Mouse (Mus musculus): ENCODE results near the gene Ly6g6d. TPM values are rescaled to one million over a fixed set of nuclear protein-coding genes. Genes with fewer than 3 reads are reported as not detected.
A peak's percentile ranks its signal among the peaks of the same experiment; 100 is the strongest.

Ly6g6d gene
- polyA plus RNA-seq, 1 experiment from 2014 or later, result 0.57 TPM

- Histone ChIP-seq H3K4me1 (ENCODE audit: control insufficient read depth, insufficient read depth, low read length) (peaks cover 12% of the 10 kb centered on the region), H3K27me3 (ENCODE audit: control insufficient read depth, insufficient read depth, low read depth, low read length) (peaks cover 28% of the 10 kb centered on the region), H3K36me3 (ENCODE audit: control insufficient read depth, insufficient read depth, low read length) (peaks cover 5% of the 10 kb centered on the region; the same call in 1 of the 2 replicates), H3K27ac (ENCODE audit: low read length) (no peak within 1 kb of the TSS), H3K9ac (ENCODE audit: low read depth, low read length) (peak within 1 kb of the TSS; percentile 36; the same call in 1 of the 2 replicates), H3K4me2 (ENCODE audit: low read length) (peak within 1 kb of the TSS; percentile 52), H3K4me3 (ENCODE audit: low read depth, low read length) (peak within 1 kb of the TSS; percentile 18), H3K9me3 (replicated peaks; ENCODE audit: control insufficient read depth, low read length, poor library complexity, severe bottlenecking) (no peaks in the 10 kb centered on the region)
- ATAC-seq, result no peak
- WGBS, result 3% methylated on average over 48 of the region's 48 CpGs
Observed at GRCm38 (mm10) chr17:35064951-35065947, 12.6 kb downstream of the Ly6g6d start, which contains the start of gene Ly6g6c. TSS of gene Ly6g6c (plus strand) at chr17:35065388.

DNA sequence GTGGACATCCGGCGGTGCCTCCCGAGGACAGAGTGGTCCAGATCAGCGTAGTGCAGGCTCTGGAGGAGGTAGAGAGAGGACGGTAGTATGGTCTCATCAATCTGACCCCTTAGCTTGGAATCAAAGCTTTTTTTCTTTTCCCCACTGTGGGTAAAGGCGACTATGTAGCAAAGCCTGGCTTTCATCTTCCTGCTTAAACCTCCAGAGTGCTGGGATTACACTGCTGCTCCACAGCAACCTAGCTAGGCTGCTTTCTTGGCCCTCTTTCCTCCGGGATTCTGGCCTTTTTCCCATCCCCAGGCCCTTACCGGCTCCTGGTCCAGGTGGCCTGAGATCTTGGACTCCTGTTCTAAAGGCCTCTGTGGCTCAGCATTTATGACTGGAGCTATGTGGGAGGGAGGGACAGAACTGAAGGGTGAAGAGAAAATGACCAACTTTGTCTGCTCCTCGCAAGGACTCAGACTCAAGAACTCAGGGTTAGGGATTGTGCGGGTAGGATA lies 13.4 kb downstream of the Ly6g6d start:
- Histone ChIP-seq H3K4me3 (ENCODE audit: low read depth, low read length) (no peak overlapping the region), H3K4me2 (ENCODE audit: low read length) (no peak overlapping the region; the same call in 1 of the 2 replicates), H3K4me1 (ENCODE audit: control insufficient read depth, insufficient read depth, low read length) (peaks cover 16% of the 10 kb centered on the region), H3K36me3 (ENCODE audit: control insufficient read depth, insufficient read depth, low read length) (peaks cover 5% of the 10 kb centered on the region; the same call in 1 of the 2 replicates), H3K27ac (ENCODE audit: low read length) (no peak overlapping the region), H3K9me3 (replicated peaks; ENCODE audit: control insufficient read depth, low read length, poor library complexity, severe bottlenecking) (no peaks in the 10 kb centered on the region), H3K9ac (ENCODE audit: low read depth, low read length) (no peak overlapping the region), H3K27me3 (ENCODE audit: control insufficient read depth, insufficient read depth, low read depth, low read length) (peaks cover 28% of the 10 kb centered on the region)
- ATAC-seq, result no peak
- 29% methylated on average over 10 of the region's 10 CpGs for WGBS

- no peak for ATAC-seq
- H3K36me3 ChIP-seq (ENCODE audit: control insufficient read depth, insufficient read depth, low read length), result peaks cover 5% of the 10 kb centered on the region; the same call in 1 of the 2 replicates
- H3K27me3 ChIP-seq (ENCODE audit: control insufficient read depth, insufficient read depth, low read depth, low read length), result peaks cover 28% of the 10 kb centered on the region
- no peak overlapping the region for H3K4me2 ChIP-seq (ENCODE audit: low read length)
- H3K9ac ChIP-seq (ENCODE audit: low read depth, low read length), result no peak overlapping the region
- H3K9me3 ChIP-seq (replicated peaks; ENCODE audit: control insufficient read depth, low read length, poor library complexity, severe bottlenecking), result no peaks in the 10 kb centered on the region
- 90% methylated on average over 3 of the region's 3 CpGs for WGBS
- H3K27ac ChIP-seq (ENCODE audit: low read length), result no peak overlapping the region
- H3K4me1 ChIP-seq (ENCODE audit: control insufficient read depth, insufficient read depth, low read length), result peaks cover 19% of the 10 kb centered on the region
- no peak overlapping the region for H3K4me3 ChIP-seq (ENCODE audit: low read depth, low read length)
Observed at GRCm38 (mm10) chr17:35063466-35063865, 14.4 kb downstream of the Ly6g6d start.

GRCm38 (mm10) chr17:35061299-35061698 lies 16.6 kb downstream of the Ly6g6d start:
- Histone ChIP-seq H3K27me3 (ENCODE audit: control insufficient read depth, insufficient read depth, low read depth, low read length) (peaks cover 20% of the 10 kb centered on the region), H3K4me3 (ENCODE audit: low read depth, low read length) (no peak overlapping the region), H3K27ac (ENCODE audit: low read length) (no peak overlapping the region), H3K4me2 (ENCODE audit: low read length) (no peak overlapping the region), H3K36me3 (ENCODE audit: control insufficient read depth, insufficient read depth, low read length) (peaks cover 5% of the 10 kb centered on the region; the same call in 1 of the 2 replicates), H3K9ac (ENCODE audit: low read depth, low read length) (no peak overlapping the region), H3K4me1 (ENCODE audit: control insufficient read depth, insufficient read depth, low read length) (peaks cover 21% of the 10 kb centered on the region), H3K9me3 (replicated peaks; ENCODE audit: control insufficient read depth, low read length, poor library complexity, severe bottlenecking) (no peaks in the 10 kb centered on the region)
- WGBS, result 84% methylated on average over 7 of the region's 8 CpGs
- ATAC-seq, result no peak

- H3K9me3 ChIP-seq (replicated peaks; ENCODE audit: control insufficient read depth, low read length, poor library complexity, severe bottlenecking), result no peaks in the 10 kb centered on the region
- H3K9ac ChIP-seq (ENCODE audit: low read depth, low read length), result peak overlapping the region; percentile 76
- H3K36me3 ChIP-seq (ENCODE audit: control insufficient read depth, insufficient read depth, low read length), result peaks cover 5% of the 10 kb centered on the region; the same call in 1 of the 2 replicates
- H3K27me3 ChIP-seq (ENCODE audit: control insufficient read depth, insufficient read depth, low read depth, low read length), result peaks cover 19% of the 10 kb centered on the region
- no peak overlapping the region for H3K27ac ChIP-seq (ENCODE audit: low read length)
- peaks cover 21% of the 10 kb centered on the region for H3K4me1 ChIP-seq (ENCODE audit: control insufficient read depth, insufficient read depth, low read length)
- WGBS, result 66% methylated on average over 22 of the region's 22 CpGs
- peak overlapping the region; percentile 80; the same call in 1 of the 2 replicates for H3K4me3 ChIP-seq (ENCODE audit: low read depth, low read length)
- H3K4me2 ChIP-seq (ENCODE audit: low read length), result peak overlapping the region; percentile 94
- no peak for ATAC-seq
Observed at GRCm38 (mm10) chr17:35060737-35061297, 17.0 kb downstream of the Ly6g6d start.

GRCm38 (mm10) chr17:35060071-35060470 lies 17.8 kb downstream of the Ly6g6d start:
- peak overlapping the region; percentile 94 for H3K4me2 ChIP-seq (ENCODE audit: low read length)
- peaks cover 19% of the 10 kb centered on the region for H3K4me1 ChIP-seq (ENCODE audit: control insufficient read depth, insufficient read depth, low read length)
- peaks cover 5% of the 10 kb centered on the region; the same call in 1 of the 2 replicates for H3K36me3 ChIP-seq (ENCODE audit: control insufficient read depth, insufficient read depth, low read length)
- peak overlapping the region; percentile 76 for H3K9ac ChIP-seq (ENCODE audit: low read depth, low read length)
- WGBS, result 16% methylated on average over 14 of the region's 14 CpGs
- no peak overlapping the region for H3K27ac ChIP-seq (ENCODE audit: low read length)
- ATAC-seq, result peak; percentile 2; the same call in 1 of the 2 replicates
- peaks cover 16% of the 10 kb centered on the region for H3K27me3 ChIP-seq (ENCODE audit: control insufficient read depth, insufficient read depth, low read depth, low read length)
- peak overlapping the region; percentile 80 for H3K4me3 ChIP-seq (ENCODE audit: low read depth, low read length)
- H3K9me3 ChIP-seq (replicated peaks; ENCODE audit: control insufficient read depth, low read length, poor library complexity, severe bottlenecking), result no peaks in the 10 kb centered on the region

DNA sequence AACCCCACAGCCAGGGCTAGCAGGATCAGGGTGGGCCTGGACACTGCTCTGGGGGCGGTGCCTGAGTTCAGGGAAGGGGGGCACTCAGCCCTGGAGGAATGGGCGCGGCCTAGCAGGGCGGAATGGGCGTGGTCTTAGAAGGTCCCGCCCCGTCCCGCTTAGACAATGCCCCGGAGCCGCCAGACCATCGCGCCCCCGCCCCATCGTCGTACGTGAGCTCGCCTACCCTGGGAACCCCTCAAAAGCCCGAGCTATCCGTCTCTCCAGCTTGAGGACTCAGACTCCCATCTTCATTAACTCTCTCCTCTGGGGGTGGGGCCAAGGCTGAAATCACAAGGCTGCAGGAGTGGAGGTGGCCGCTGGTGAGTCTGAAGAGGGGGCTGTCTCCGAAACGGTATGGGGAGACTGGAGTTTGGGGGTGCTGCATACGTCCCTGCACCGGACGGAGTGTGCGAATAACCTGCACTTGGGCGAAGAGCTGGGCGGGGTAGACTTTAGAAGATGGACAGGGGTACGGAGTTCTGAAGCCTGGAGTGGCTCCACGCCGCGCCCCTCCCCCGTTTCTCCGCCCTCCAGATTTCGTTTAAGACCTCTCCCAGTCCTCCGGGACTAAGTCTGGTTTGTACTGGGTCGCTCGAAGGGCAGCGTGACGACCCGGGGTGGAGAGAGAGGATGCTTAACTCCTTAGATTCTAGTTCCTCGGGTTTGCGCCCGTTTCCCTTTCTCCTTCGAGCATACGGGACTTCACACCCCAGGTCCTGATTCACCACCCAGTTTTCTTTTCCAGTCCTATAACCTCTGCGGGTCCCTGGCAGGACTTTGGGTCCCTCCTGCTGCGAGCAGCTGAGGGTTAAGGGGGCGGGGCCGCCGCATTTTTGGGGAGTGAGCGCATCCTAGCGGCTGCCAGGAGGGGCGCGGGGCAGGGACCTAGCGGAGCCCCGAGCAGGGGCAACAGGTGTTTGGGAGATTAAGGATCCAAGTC lies 18.7 kb downstream of the Ly6g6d start, which contains the start of gene Ddah2:
TSS of gene Ddah2 (plus strand) at position 125 of the 982 bp plus-strand sequence.
- no peaks in the 10 kb centered on the region for H3K9me3 ChIP-seq (replicated peaks; ENCODE audit: control insufficient read depth, low read length, poor library complexity, severe bottlenecking)

DNA sequence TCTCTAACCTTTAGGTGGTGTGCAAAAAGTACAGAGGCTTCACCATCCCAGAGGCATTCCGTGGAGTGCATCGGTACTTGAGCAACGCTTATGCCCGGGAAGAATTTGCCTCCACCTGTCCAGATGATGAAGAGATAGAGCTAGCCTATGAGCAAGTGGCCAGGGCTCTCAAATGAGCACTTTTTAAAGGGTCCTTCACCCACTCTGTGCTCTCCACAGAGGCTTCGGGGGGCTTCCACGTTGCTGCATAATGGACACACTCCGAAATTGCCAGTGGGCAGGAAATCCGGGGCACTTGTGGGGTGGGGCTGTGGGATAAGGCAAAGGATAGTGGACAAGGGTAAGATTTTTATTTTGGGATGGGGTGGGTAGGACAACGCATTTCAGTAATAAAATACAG lies 19.5 kb downstream of the Ly6g6d start:
- ATAC-seq, result 0 out of 2 replicates have a peak, but pooled peaks have one; percentile 0
- Histone ChIP-seq H3K4me1 (ENCODE audit: control insufficient read depth, insufficient read depth, low read length) (peaks cover 15% of the 10 kb centered on the region), H3K9ac (ENCODE audit: low read depth, low read length) (peak overlapping the region; percentile 76; the same call in 1 of the 2 replicates), H3K9me3 (replicated peaks; ENCODE audit: control insufficient read depth, low read length, poor library complexity, severe bottlenecking) (no peaks in the 10 kb centered on the region), H3K27me3 (ENCODE audit: control insufficient read depth, insufficient read depth, low read depth, low read length) (no peaks in the 10 kb centered on the region; the same call in 1 of the 2 replicates), H3K36me3 (ENCODE audit: control insufficient read depth, insufficient read depth, low read length) (peaks cover 5% of the 10 kb centered on the region; the same call in 1 of the 2 replicates), H3K4me2 (ENCODE audit: low read length) (peak overlapping the region; percentile 94), H3K27ac (ENCODE audit: low read length) (peak overlapping the region; percentile 85), H3K4me3 (ENCODE audit: low read depth, low read length) (peak overlapping the region; percentile 80)
- WGBS, result 69% methylated on average over 9 of the region's 9 CpGs

More for the DNA sequence above, 18.7 kb downstream of the Ly6g6d start, which contains the start of gene Ddah2:
- under 1% methylated on average over 57 of the region's 57 CpGs for WGBS
- Histone ChIP-seq H3K27me3 (ENCODE audit: control insufficient read depth, insufficient read depth, low read depth, low read length) (peaks cover 7% of the 10 kb centered on the region; the same call in 1 of the 2 replicates), H3K9ac (ENCODE audit: low read depth, low read length) (peak within 1 kb of the TSS; percentile 76), H3K4me1 (ENCODE audit: control insufficient read depth, insufficient read depth, low read length) (peaks cover 15% of the 10 kb centered on the region), H3K27ac (ENCODE audit: low read length) (peak within 1 kb of the TSS; percentile 85), H3K36me3 (ENCODE audit: control insufficient read depth, insufficient read depth, low read length) (peaks cover 5% of the 10 kb centered on the region; the same call in 1 of the 2 replicates), H3K4me3 (ENCODE audit: low read depth, low read length) (peak within 1 kb of the TSS; percentile 80), H3K4me2 (ENCODE audit: low read length) (peak within 1 kb of the TSS; percentile 94)
- peak; percentile 89 for ATAC-seq

Data from midbrain, embryonic 16.5 days (tissue).